Mouse (Mus musculus) thymus, adult 2 months (tissue): ENCODE measurements around the gene Pttg1ip.

Experiments used
- CTCF ChIP-seq: fragments of 200-500 bp; IDR thresholded peaks from 2 replicates; pipeline ENCODE4 v1.5.1; 2012; ENCODE audit warnings: mild to moderate bottlenecking, control low read depth, low read length, moderate library complexity, borderline replicate concordance; ENCODE audit not compliant: control insufficient read depth, poor library complexity, insufficient read depth; ENCODE audit errors: extremely low read depth
- POLR2A ChIP-seq: fragments of 200-500 bp; IDR thresholded peaks from 2 replicates; pipeline ENCODE4 v1.6.1; 2012; ENCODE audit warnings: mild to moderate bottlenecking, low read length, control low read depth, moderate library complexity; ENCODE audit not compliant: control insufficient read depth, poor library complexity, insufficient read depth; ENCODE audit errors: extremely low read depth

GRCm38 (mm10) chr10:77536727-77537126 is 44.8 kb upstream of the Pttg1ip start:
- TF ChIP-seq CTCF (no peak), POLR2A (no peak)
